Mouse (Mus musculus) adrenal gland, postnatal 36 days (tissue): ENCODE measurements around the gene Esx1. TPM values are rescaled to one million over a fixed set of nuclear protein-coding genes. Genes with fewer than 3 reads are reported as not detected.
A peak's percentile ranks its signal among the peaks of the same experiment; 100 is the strongest.

Experiments
- DNase-seq, 2 experiments: peaks; one replicate each; pipeline ENCODE4 v3.0.0; 2021; ENCODE audit warnings: mixed read lengths in 1 of 2
- long read RNA-seq, 2 experiments: library from polyadenylated mRNA; stranded (forward); transcript quantifications; one replicate each; pipeline ENCODE4 v2.0.0; 2021; ENCODE audit warnings: borderline sequencing depth in 2 of 2
- total RNA-seq, 2 experiments: library from RNA; stranded (reverse); gene quantifications; 2 replicates each; pipeline ENCODE4 v1.2.3; 2021

Gene Esx1
- not detected for total RNA-seq
- long read RNA-seq, experiment 1: 0 reads
- long read RNA-seq, experiment 2: 0 reads

DNA sequence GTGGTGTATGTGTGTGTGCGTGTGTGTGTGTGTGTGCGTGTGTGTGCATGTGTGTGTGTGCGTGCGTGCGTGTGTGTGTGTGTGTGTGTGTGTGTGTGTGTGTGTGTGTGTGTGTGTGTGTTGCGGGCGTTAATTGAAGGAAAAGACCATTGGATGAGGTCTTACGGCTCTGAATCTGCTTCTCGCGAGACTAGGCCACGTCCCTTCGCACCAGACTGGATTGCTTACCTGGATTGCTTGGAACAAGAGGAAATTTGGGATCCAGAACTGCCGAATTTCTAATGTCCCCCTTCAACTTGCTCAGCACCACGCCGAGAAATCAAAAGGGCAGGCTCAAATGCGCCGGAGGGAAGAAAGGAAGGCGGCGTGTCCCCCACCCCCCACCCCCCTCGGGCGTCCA lies at the start of gene Esx1:
Gene Esx1 (minus strand): TSS at position 366 of the 400 bp plus-strand sequence.
- DNase-seq: no peak

DNA sequence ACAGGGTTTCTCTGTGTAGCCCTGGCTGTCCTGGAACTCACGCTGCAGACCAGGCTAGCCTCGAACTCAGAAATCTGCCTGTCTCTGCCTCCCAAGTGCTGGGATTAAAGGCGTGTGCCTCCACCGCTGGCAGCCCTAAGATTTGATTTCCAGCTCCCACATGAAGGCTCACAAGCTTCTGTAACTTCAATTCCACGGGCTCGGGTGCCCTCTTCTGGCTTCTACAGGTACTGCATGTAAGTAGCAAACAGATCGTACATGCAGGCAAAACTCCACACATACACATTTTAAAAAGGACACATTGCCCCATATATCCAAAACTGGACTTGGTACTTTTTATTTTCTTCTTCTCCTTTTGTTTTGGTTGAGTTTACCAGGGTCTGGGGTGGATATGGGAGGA lies 48.1 kb upstream of the Esx1 start:
- DNase-seq: peak in 1 of 2 experiments; percentile 11

DNA sequence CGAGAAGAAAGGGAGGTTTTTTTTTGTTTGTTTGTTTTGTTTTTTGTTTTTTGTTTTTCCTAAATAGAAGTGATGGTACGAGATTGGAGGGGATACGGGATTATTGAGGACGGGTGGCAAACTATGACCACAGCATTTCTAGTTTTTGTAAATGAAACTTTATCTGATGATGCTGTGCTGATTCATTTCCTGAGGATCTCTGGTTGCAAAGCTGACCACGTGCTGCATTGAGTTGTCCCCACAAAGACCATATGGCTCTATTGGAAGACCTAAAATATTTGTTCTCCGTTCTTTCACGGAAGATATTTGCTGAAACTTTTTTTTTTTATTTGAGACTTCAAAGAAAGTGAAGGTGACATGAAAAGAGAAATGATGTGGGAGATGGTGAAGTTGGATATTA lies 45.8 kb upstream of the Esx1 start:
- no peak for DNase-seq

DNA sequence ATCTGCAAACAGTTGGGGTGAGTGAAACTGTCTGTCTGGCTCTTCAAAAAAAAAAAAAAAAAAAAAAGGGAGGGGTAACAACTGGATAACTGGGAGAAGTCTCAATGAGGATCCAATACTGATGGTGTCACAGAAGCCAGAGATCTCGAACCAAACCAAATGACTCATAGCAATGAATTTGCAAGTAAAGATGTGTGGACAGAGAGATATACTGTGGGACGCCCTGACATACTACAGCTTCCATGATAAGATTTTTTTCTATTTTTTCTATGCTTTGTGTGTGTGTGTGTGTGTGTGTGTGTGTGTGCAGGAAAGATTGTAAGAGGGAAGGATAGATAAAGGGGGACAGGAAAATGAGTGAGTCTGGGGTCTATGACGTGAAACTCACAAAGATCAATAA lies 43.7 kb upstream of the Esx1 start:
- no peak for DNase-seq

DNA sequence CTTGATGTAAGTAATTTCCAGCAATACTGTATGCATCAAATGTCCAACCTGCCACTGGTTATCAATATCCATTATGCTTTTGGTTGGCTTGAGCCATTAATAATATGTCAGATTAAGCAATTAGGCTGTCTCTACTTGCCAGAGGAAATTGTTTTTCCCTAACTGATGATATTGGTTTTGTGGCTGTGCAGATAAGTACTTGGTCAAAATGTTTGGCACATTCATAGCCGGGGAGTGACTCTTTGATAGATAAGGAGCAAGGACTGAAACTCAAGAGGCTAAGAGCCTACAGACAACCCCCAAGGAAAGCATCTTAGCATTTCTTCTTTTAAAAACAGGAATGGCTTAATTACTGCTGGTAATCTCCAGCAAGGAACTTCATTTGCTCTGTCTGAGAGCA lies 40.8 kb upstream of the Esx1 start:
- no peak for DNase-seq

DNA sequence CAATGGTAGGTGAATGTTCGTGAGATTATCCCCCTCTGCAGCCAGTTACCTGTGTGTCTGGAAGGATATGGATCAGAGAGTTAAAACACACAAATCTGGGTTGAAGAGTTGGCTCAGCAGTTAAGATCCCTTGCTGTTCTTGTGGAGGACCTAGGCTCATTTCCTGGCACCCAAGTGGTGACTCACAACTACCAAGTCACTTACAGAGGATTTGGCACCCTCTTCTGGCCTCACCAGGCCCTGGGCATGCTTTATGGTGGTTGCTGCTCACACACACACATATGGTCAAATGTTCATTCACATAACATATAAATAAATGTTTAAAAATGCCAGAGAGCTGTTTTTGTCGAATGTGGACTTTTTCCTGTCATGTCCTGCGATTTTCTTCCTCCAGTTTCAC lies 39.1 kb upstream of the Esx1 start:
- peak in 1 of 2 experiments; percentile 3 for DNase-seq

DNA sequence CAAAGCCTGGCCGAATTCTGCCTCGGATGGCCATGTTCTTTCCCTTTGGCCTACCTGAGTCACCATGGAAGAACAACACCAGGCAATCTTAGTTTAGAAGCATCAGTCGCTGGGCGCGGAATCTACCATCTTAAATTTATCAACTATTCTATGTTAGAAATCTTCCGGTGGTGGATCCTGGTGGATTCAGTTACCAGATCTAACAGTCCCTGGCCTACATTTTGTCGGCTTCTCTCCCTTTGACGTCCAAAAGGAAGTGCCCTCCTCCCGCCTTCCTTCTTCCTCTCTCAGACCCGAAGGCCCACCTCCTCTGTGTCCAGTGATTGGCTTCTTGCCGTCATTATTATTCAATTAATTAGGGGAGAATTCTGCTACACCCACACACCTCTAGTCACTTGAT lies 27.2 kb upstream of the Esx1 start:
- no peak for DNase-seq

DNA sequence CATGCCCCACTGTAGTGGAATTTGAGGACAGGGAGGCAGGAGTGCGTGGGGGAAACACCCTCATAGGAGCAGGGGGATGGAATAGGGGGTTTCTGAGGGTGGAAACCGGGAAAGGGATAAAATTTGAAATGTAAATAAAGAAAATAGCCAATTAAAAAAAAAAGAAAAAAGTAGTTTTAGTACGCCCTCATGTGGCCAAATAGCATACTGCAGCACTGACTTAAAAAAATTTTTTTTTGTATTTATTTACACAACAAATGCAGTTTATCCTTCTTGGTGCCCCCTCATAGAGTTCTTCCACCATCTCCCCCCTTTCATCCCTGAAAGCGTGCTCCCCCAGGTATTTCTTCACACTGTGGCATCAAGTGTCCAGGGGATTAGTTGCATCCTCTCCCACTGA lies 22.8 kb upstream of the Esx1 start:
- DNase-seq: no peak

DNA sequence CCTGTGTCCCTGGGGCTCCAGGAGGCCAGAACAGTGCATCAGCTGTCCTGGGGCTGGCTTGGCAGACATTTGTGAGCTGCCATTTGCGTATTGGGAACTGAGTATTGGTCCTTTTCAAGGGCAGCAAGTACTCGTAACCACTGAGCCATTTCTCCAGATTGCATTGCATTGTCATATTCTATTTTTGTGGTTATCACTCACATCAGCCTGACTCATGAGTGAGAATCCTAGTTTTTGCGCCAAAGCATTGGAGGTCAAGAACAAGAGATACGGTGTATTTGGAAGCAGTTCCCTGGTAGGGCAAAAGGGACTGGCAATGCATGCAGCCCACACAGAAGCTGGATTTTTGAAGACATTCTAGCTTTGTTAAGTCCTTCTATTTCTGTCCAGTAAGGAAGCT lies 21.8 kb upstream of the Esx1 start:
- peak; percentile 15 to 24 for DNase-seq

DNA sequence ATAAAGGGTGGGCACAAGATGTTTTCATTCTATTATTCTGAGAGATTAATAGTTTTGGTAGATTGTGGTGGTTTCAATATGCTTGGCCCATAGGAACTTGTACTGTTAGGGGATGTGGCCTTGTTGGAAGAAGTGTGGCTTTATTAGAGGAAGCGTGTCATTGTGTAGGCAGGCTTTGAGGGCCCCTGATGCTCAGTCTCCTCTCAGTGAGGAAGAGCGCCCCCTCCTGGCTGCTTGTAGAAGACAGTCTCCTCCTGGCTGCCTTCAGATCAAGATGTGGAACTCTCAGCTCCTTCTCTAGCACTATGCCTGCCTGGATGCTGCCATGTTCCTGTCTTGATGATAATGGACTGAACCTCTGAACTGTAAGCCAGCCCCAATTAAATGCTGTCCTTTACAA lies 20.7 kb upstream of the Esx1 start:
- DNase-seq: no peak

DNA sequence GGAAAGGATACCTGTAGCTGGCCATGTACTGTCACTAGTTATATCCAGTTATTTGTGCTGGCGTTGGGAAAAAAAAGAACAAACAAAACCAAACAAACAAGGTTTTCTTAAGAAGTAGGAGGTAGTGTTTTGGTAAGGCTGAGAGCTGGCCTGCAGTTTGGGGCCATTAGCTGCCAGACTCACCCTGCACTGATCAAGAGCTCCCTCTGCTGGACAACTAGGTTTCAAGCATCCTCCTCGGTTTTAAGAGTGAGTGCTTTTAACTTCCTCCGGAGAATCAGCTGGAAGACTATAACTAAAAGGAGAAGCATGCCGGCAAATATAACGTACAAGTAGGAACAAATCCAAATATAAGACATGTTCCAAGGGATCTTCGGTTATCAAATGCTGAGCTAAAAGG lies 19.8 kb upstream of the Esx1 start:
- peak; percentile 43 to 63 for DNase-seq

DNA sequence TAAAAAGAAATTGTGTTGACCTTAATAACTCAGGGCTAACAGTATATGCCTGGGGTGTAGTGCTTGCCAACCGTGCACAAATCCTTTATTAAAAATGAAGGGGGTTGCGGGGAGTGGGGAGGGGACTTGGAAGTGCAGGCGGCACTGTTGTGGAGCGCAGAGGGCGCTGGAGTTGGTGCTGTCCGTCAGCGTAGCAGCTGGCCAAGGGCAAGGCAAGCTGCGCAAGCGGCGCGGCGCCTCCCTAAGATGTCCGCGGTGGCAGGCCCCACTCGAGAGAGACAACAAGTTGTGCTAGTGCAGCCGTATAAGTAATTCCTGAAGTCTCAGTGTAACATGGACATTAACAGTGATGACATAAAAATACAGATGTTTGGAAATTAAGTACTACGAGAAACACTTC lies 5.7 kb upstream of the Esx1 start:
- DNase-seq: no peak

DNA sequence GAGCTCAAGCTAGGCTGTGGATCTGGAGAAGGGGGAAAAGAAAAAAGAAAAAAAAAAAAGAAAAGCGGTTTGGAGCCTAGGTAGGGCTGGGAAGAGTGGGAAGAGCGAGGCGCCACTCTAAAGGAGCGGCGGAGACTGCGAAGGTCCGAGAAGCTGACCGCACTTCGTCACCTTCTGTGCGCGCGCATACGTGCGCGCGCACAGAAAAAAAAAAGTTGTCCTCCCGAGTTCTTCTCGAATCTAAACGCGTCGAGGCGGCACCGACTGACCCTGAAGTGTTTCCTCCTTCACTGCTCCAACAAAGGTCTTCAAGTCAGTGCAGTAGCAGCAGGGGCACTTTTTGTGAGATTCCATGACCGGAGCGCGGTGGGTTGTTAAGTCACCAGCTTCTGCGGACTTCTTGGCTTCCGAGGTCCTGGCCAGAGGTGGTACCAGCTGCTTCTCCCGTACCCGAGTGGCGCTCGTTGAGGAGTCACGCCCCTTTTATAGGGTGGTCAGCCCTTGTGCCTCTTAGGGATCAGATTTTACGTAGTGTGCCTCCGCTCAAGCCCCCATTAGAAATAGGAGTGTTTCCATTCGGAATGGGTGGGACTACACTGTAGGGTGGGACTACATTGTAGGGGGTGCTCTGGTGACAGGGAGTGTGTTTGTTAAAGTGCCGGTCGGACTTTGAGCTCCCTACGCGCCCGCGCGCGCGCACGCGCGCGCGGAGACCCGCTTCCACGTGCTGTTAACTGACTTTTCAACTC lies 2.0 kb downstream of the Esx1 start:
- no peak for DNase-seq

DNA sequence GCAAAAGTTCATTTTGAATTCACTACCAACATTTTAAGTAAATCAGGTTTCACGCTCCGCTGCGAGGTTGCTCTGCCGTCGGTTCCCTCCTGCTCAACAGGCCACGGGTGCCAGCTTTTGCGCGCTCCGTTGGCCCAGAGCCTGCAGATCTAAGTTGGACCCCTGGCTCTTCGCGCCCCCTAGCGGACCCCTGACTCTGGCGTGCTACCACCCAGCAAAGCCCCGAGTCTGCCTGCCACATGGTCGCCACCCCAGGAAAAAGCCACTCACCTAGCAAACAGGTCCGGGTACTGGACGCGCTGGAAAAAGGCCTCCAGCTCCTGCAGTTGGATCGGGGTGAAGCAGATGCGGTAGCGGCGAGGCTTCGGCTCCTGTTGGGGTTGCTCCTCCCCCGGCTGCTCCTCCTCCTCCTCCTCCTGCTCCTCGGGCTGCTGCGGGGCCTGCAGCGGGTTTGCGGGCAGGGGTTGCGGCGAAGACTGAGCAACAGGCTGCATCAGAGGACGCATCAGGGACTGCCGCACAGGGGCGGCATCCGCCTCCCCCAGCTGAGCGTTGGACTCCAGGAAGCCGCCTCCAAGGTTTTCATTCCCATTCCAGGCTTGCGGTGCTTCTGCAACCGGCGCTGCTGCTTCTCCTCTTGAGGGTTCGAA lies 3.7 kb downstream of the Esx1 start:
- DNase-seq: peak; percentile 18 to 31

DNA sequence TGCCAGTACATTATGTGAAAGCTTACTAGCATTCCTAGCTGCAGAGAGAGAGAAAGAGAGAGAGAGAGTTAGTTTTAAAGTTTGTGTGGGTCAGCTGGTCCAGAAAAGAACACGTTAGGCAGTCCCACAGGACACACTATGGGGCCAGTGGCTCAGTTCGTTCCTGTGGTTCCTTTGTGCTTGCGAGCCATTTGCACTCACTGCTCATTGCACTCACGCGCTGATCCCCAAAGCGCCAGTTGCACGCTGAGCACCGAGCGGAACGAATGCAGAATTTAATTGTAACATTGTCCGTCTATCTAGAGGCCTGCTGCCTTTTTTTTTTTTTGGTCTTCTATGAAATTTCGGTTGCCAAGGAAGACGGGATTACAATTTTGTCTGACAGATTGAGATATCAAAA lies 15.4 kb downstream of the Esx1 start:
- no peak for DNase-seq

DNA sequence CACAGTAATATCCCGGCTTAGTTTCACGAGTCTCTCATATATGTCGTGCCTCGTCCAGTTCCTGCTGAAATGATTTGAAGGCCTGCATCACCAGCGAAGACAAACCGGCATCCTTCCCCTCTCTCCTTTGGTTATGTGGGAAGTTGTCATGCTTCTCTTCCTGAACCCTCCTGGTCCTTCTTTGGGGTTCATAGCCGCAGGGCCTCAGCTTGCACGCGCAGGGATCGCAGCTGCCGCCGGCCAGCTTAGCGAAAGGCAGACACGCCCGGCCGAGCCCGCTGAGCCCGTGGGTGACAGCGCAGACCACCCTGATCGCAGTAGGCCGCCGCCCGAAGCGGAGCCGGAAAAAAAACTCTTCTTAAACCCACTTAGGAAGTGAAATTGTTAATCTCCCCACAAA lies 17.4 kb downstream of the Esx1 start:
- no peak for DNase-seq

Other genes with a start within 250 kb of the Esx1 start
- not detected for gene H2bfm, start 194.8 kb downstream of the Esx1 start, total RNA-seq
- gene Tmsb15b2, start 146.6 kb downstream of the Esx1 start, total RNA-seq: 10 to 100 TPM; 17.0 to 19.8 TPM
- gene Tmsb15l, start 145.2 kb downstream of the Esx1 start, total RNA-seq: 1 to 10 TPM; 1.2 to 2.5 TPM
- 1 to 10 TPM; 4.4 to 5.8 TPM for gene Tmsb15b1, start 145.2 kb downstream of the Esx1 start, total RNA-seq
- gene Zcchc18, start 128.9 kb downstream of the Esx1 start, total RNA-seq: 10 to 100 TPM in 1 of 2 experiments, 1 to 10 TPM in 1; 8.9 to 10.0 TPM
- 1 to 10 TPM; 3.7 to 8.4 TPM for gene Slc25a53, start 83.8 kb downstream of the Esx1 start, total RNA-seq
- gene Fam199x, start 72.5 kb downstream of the Esx1 start, total RNA-seq: 1 to 10 TPM; 5.7 to 7.5 TPM